Mouse (Mus musculus) testis, postnatal 10 days (tissue): Measurements from ENCODE around the gene Jph3.

Experiments
- DNase-seq: peaks from one replicate; pipeline ENCODE4 v3.0.0; 2021; ENCODE audit warnings: low spot score

The Jph3 gene

DNA sequence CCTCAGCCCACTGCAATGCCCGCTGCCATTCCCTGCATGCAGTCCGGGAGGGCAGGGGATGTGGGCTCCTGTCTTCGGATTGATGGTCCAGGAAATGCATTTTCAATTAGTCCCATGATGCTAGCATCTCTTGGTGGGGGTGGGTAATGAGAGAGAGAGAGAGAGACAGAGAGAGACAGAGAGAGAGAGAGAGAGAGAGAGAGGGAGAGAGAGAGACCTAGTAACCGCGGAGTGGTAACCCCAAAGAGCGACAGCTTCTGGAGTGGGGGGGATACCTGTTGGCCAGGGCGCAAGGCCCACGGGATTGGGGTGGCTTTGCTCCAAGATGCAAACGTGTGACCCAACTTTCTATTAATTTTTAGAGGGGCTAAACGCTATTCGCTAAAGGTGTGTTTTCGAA is at the start of gene Jph3:
Gene Jph3, plus strand, starts transcription at position 301 of the 400 bp plus-strand sequence.
- DNase-seq, result no peak

DNA sequence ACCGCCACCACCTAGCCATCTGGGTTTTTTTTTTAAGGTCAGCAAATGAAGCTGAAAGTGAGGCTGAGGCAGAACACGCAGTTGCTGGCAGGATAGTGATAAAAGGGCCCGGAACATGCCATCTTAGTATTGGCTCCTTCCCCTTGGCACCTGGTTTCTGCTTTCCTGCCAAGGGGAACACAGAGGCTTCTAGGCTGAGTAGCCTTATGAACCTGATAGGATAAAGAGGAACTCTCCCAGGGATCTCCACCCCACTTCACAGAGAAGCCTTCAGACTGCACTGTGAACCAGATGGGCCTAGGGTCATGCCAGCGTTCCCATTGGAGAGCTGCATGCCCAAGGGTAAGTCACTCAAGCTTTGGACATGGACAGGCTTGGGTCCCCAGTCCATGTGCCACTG is 48.5 kb upstream of the Jph3 start:
- DNase-seq, result no peak

DNA sequence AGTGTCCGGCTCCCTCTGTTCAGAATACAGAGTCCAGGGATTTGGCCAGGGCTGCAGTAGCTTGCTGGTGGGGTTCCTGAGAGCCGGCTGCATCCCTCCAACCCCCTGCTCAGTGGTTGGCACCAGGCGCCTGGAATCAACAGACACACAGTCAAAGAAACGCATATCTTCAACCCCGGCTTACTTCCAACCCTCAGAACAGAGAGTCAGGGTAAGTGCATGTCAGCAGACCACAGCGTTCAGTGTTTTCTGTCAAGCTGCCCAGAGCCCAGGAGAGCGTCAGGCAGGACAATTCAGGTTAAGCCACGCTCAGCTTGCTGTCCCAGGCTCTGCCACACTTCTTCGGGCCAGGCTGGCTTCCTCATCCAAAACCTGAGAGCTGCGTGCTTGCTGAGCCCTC is 48.0 kb upstream of the Jph3 start:
- DNase-seq, result no peak

DNA sequence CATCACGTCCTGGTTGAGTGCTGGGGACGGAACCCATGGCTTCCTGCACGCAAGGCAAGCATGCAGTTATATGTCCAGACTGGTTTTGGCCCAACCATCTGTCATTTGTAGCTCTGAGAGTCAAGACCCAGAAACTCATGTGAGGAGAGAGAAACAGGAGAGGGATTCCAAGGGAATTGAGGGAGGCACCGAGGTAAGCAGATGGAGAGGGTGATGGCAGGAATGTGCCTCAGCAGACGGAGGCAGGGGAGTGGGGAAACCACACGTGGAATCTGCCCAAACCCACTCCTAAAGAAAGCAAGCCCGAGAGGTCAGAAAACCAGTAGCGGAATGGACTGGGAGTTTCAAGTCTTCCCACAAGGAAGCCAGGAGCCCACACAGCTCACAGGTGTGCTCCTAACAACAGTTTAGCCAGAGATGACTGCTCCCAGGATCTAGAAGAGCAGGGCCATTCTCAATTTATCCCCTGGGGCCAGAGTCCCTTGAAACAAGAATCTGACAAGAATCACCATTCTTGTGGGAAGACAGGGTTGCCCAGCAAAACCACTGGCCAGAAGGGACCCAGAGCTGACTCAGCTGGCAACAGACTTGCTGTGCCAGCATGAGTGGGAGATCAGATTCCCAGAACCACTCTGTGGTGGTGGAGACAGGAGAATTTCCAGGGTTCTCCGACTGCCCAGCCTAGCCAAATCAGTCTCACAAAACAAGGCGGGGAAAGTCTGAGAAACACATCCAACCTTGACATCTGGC is 46.2 kb upstream of the Jph3 start:
- DNase-seq, result no peak

DNA sequence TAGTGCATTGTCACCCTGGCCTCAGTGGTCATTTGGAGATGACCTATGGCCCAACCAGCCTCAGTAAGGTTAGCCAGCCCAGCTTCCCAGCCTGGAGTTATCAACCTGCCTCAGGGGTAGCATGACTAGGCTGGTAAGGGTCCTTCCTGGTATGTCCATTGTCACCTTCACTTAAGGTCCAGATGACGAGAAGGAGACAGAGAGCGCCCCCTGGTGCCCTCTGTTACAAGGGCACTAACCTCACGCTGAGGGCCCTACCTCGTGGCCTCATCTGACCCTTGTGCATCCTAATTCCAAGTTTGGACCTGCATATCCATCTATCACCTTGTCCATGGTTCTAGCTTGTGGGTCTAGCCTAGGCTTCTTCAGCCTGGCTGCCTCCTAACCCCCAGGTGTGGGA is 44.0 kb upstream of the Jph3 start:
- DNase-seq, result peak; percentile 79

DNA sequence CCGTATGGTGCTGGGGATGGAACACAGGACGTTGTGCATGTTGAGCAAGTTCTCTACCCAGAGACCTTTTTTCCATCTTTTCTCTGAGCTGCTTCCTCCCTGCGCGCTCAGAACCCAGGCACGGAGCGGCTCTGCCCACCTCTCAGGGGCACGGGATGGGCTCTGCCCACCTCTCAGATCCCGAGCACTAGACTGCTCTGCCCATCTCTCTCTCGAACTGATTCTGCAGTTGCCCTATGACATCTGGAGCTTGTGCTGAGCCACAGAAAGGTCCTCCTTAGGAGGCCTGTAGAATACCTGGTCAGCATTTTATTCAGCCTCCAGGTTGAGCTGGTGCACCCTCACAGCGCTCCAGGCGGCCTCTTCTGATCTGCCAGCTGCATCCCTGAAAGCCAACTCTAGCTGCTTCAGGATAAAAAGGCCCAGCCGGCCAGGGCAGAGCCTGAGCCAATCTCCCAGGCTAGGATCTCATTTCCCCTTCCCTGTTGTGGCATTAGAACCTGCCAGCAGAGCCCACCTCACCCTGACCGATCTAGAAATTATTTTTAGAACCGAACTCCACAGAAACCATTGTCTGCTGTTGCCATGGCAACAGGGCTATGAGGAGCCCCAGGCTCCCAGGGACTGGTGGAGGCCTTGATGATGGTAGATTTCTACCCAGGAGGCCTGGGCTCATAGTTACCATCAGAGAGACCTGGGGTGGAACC is 41.8 kb upstream of the Jph3 start:
- no peak for DNase-seq

DNA sequence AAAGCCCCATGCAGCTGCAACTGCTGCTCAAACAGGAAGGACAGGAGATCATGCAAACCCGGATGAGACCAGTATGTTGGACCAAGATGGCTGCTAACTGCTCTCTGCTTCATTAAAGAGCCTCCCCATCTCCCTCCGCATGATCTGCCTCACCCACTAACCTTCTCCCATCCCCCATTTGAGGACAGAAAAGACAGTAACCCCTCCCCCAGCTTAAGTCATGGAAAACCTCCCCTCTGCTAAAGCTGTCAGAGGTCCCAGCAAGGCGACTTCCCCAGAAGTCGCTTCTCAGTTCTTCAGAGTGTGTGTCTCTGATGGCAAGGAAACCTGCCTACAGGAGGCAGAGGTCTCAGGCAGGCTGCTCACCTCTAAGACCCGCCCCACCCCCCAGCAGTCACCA is 40.9 kb upstream of the Jph3 start:
- DNase-seq, result no peak

DNA sequence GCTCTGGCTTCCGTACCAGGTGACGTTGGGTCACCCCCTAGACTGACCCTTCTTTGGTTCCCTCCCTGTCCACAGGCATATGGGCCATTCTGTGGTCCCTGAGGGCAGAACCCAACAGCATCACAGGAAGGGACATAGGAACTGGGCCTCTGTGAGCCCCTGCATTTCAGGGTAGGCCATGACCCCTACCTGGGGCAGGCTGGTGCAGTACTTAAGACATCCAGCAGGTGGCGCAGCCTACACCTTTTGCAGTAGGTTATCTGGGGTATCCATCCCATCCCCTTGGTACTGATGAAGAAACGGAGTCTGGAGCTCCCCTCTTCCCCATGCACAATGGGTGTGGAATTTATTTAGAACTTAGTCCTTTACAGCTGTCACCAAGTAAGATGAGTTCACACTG is 35.0 kb upstream of the Jph3 start:
- DNase-seq, result peak; percentile 78

DNA sequence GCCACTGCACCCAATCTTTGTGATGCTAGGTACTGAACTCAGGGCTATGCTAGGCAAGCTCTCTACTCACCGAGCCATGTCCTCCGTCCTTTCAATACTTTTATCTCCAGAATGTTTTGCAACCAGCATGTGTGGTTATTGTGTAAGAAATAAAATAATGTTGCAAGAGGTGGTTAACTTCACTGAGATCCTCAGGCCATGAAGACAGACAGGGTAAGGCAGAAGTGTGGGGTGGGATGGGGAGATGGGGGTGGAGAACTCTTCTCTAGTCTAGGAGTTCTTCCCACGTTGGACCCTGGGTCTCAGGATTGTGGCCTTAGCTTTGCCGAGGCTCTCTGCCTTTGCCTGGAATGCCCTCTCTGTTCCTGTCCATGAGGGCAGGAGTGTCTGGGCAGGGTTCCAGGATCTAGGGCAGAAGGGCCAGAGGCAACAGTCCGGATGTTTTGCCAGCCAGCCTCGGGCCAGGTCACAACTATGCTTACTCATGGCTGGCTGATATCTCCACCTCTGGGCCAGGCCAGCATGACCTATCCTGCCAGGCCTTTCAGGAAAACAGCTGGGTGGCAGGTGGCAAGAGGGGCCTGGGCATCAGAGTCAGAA is 33.7 kb upstream of the Jph3 start:
- DNase-seq, result peak; percentile 66

DNA sequence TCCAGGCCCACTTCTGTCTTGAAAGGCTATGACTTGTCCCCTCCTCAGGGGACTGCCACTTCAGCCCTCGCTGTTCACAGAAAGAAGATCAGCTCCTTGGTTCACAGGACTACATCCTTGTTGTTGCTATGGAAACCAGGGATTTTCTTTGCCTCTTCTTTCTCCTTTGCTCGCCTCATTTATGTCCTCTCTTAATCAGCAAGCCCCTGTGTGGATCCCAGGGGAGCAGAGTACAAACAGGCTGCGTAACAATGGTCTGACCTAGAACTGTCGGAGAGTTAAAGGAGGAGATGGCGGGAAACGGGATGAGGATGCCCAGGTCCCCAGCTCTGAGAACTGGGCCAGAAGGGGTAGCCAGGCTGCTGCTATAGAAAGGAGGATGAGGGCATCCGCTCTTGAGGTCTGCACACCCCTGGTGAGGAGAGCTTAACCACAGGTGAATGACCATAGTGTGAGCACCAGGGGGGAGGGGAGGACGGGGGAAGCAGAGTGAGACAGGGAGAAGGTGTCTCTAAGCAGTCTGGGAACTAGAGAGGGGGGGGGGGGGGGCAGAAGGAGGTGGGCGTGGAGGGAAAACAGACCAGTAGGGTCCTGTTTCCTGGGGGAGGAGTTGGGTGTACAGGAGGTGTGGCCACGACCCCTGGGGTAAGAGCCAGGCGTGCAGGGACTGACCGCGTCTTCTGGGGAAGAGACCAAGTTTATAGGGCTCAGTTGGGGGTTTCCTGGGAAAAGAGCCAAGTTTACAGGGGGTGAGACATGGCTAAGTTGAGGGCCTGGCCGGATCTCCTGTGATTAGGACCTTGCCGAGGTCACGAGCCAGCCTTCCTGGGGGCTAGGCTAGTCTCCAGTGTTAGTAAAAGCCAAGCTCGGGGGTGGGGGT is 31.4 kb upstream of the Jph3 start:
- no peak for DNase-seq

DNA sequence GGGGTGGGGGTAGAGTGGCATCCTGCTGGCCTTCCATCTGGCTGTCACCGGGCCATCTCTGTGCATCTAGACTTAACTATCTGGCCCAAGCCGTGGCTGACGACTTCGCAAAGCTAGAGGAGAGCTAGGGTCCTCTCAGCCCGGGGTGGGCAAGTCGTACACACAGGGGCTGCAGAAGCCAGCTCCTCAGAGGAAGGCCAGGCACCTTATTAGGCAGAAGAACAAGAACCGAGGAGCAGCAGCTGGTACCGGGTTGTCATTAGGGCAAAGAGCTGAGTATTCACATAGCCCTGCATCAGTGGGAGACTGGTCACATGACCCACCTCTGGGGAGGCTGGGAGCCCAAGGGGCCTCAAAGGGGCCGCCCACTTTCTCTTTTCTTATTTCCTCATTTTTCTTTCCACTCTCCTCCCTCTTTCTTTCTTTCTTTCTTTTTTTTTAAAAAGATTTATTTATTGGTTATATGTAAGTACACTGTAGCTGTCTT is 30.8 kb upstream of the Jph3 start:
- DNase-seq, result no peak

DNA sequence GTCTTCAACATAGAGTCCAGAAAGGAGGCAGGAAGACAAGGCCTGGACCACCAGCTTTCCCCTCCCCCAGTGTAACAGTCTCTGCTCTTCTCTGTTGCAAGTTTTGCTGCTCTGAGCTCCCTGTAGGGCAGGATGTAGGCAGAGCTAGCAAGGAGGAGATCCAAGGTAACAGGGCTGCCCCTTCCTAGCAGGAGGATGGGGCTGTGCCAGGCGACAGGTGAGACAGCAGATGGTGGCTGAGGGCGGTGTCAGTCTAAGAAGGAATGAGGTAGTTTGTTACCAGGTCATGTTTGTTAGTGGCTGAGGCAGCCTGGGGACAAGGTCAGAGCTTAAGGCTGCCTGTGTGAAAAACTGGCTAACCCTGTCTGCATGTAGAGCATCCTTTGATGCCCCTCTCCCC is 29.5 kb upstream of the Jph3 start:
- no peak for DNase-seq

DNA sequence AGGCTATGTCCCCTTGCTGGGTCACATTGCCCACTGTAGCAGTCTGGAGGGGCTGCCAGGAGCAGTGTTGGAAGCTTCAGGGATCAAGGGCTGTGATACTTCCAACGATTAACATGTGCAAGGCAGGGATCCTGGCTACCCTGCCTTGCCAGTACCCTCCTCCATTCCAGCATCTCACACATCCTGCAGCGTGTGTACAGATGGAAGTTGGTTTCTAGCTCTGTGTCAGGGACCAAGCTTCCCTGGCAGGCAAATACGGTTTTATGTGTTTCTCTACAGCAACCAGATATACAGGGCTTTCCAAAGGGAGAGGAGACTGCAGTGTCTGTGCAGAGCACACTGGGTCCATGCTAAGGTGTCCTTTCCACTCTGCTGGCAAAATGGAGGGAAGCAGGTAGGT is 24.2 kb upstream of the Jph3 start:
- DNase-seq, result no peak

DNA sequence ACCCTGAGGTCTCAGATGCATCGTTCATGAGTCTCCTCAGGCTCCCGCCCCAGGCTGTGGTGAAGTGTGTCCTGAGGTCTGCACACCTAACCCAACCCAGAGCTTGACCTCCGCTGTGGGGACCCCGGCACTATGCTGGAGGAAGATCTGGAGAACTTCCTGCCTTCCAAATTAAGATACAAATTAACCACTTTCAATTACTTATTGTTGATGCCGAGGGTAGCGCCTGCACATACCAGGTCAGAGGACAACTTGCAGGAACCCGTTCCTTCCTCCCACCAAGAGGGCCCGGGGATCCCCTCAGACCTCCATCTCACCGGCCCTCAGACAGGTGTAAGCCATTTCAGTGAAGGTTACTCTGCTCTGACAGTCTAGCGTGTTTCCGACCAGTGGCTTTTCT is 22.5 kb upstream of the Jph3 start:
- no peak for DNase-seq

DNA sequence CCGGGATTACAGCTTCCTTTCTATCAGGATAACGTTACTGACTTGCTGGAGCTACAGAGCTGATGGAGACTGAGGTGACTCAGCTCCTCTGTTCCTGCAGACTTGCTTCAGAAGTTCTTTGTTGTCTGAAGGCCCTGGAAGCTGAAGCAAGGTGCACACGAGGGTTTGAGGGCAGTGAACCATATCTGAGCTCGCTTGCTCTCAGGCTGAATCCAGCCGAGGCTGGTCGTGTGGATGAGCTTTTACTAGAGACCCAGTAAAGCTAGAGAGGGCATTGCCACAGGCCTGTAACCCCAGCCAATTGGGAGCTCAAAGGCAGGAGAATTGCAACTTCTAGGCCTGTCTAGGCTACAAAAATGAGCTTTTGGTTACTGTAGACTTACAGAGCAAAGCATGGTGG is 21.0 kb upstream of the Jph3 start:
- DNase-seq, result no peak

DNA sequence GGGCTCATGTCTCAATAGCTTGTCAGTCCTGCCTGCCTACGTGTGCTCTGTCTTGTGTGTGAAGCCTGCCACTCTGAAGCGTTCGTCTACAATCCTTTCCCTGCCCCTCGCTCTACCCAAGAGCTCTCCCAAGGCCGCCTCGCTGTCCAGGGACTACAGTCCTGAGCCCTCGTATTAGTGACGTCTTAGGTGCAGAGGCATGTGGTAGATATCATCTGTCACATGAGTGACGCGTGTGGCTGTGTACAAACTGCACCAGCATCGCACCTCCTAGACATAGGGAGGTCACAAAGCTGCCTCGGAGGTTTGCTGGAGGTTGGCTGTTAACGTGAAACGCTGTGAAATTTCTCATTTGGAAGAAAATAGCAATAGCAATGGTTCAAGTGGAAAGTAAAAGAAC is 11.9 kb upstream of the Jph3 start:
- no peak for DNase-seq

DNA sequence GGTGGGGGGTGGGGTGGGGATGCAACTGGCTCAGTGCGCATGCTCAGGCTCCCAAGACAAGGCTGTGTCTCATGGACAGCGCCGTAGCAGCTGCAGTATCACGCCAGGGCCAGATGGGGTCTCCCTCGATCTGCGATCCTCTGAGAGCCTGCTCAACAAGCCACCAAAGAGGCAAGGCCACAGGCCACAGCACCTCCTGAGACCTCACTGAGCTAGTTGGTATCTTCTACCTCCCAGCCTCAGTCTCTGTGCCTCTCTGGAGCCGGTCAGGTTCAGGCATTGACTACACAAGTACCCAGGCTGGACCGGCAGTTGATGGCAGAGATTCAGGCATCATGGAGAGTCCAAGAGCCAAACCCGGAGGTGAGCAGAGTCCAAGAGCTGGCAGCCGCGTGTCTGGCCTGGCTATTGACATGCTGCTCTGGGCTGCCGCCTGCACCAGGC is 11.4 kb upstream of the Jph3 start:
- peak; percentile 90 for DNase-seq

DNA sequence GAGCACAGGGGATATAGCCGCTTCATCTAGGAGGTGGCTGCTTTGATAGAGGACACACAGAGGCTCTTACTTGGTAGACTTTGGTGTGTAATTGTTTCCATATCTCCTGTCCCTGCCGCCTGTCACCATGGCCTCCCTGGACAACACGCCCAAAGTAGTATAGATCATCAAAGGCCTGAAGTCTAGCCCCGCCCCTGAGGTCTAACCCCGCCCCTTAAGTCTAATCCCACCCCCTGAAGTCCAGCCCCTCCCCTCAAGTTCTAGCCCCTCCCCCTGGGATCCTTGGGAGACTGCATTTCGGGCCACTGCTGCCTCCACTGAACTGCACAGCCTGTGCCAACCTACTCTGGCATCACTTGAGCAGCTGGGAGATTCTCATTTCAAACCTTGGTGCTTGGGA is 10.5 kb upstream of the Jph3 start:
- no peak for DNase-seq

DNA sequence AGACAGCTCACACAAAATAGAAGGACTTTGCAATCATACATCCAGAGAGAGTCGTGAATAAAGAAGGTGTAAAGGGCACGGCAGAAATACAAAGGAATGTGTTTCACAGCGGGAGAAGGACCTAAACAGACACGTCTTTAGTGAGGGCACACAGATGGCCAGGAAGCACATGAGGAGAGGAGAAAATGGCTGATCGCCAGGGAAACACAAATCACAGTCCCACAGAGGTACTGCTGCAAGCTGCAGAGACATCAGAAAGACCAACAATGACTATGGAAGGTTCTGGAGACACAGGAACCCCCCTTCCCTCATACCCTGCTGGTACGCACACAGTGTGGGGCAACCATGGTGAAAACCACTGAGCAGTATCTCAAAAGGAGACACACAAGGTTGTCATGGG is 8.4 kb upstream of the Jph3 start:
- no peak for DNase-seq

DNA sequence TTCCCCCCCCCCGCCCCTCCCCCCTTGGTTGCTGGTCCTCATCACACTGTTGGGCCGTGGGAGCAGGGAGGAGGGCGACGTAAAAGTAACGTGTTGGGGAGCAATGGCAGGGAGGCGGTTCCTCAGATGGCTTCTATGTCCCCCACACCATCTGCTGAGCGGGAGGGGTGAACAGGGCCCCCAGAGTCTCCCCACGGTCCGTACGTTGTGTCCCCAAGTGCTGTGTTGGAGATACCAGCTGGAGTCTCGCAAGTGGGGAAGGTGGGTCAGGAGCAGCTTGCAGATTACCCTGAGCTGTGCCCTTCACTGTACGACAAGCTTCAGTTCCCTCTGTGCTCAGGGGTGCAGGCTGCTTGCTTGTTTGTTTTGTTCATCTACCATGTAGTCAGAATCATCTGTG is 5.6 kb upstream of the Jph3 start:
- DNase-seq, result no peak

DNA sequence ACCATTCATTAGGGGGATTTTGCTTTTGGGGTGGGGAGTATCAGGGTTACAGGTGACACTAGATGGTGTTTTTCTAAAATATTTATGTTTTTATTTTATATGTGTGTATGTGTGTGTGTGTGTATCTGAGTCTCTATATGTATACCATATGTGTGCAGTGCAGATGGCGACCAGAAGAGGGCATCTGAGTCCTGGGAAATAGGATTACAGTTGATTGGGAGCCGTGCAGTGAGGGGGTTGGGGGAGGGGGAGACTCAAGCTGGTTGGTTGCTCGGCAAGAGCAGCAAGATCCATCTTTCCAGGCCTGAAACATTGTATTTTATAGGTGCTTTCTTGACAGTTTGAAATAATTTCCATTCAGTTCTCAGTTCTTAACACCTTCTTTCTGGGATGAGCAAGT is 2.3 kb upstream of the Jph3 start:
- no peak for DNase-seq

DNA sequence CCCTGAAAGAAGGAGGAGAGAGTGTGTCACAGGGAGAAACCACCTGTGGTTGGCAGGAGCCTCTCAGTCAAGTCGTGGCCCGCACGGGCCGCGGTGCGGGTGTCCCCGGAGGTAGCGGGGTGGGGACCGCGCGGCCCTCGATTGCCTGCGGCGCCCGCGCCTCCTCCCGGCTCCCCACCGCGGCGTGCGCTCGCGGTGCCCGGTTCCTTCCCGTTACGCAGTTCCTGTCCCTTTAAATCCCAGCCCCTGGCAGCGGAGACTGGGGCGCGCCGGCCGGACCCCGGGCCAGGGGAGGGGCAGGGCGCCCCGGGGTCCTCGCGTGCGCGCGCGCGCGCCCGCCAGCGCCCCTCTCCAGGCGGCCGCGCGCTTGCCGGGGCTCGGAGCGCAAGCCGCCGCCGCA is 331 bp downstream of the Jph3 start:
- DNase-seq, result no peak
